8 mouse cellular contexts compared by ENCODE assay signal in the genomic region with DNA sequence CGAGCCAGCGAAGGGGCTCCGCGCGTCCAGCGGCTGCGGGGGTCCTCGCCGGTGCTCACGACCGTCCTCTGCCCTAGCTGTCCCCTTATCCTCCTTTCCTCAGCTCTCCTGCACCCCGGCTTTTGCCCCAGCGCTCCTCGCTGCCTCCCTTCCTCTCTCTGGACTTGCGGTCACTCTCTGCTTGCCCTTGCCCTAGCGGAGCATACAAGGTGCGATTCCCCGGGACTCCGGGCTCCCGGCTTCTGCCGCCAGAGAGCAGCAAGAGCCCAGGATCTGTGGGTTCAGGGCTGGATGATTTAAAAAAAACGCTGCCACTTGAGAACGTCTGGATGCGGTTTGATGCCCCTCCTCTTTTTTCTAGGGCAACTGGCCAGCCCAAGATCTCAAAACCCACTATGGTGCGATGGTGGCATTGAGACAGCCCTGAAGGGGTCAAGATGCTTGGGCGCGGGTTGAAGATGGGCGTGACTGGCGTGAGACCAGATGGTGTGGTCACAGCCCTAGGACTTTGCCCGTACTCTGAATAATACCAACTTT. TPM values are rescaled to one million over a fixed set of nuclear protein-coding genes. Genes with fewer than 3 reads are reported as not detected.
DNase-seq lines count a peak whose midpoint lies in the region; ATAC-seq and TF ChIP-seq lines count a peak whose summit lies in the region.

No protein-coding gene starts in this region.

- no peak overlapping the region for H3K27ac ChIP-seq in embryonic facial prominence, embryonic 14.5 days (replicated peaks; ENCODE audit: low read depth, low read length)
- H3K27ac ChIP-seq in kidney, adult 2 months (ENCODE audit: insufficient read depth, low read depth, low read length), result no peak overlapping the region
- H3K27ac ChIP-seq in limb, embryonic 13.5 days, result no peak overlapping the region
- no peak overlapping the region for H3K27ac ChIP-seq in midbrain, embryonic 14.5 days (replicated peaks; ENCODE audit: low read depth, low read length)

- no peaks in the 10 kb centered on the region for H3K9me3 ChIP-seq in embryonic facial prominence, embryonic 14.5 days (ENCODE audit: control insufficient read depth, low read length)
- H3K9me3 ChIP-seq in limb, embryonic 13.5 days, result no peaks in the 10 kb centered on the region
- H3K9me3 ChIP-seq in midbrain, embryonic 14.5 days (ENCODE audit: control insufficient read depth, low read length), result no peaks in the 10 kb centered on the region

- H3K4me2 ChIP-seq in embryonic facial prominence, embryonic 14.5 days (ENCODE audit: low read depth, low read length), result peak overlapping the region; percentile 90
- H3K4me2 ChIP-seq in limb, embryonic 13.5 days (replicated peaks), result peak overlapping the region; percentile 83
- H3K4me2 ChIP-seq in midbrain, embryonic 14.5 days (ENCODE audit: low read length), result peak overlapping the region; percentile 72

- no peaks in the 10 kb centered on the region for H3K36me3 ChIP-seq in embryonic facial prominence, embryonic 14.5 days (ENCODE audit: control insufficient read depth, insufficient read depth, low read length)
- no peaks in the 10 kb centered on the region for H3K36me3 ChIP-seq in kidney, adult 2 months (ENCODE audit: control insufficient read depth, insufficient read depth, low read length)
- no peaks in the 10 kb centered on the region for H3K36me3 ChIP-seq in limb, embryonic 13.5 days
- H3K36me3 ChIP-seq in midbrain, embryonic 14.5 days (ENCODE audit: control insufficient read depth, insufficient read depth, low read length), result no peaks in the 10 kb centered on the region

- TF ChIP-seq CTCF in kidney, adult 2 months (conservative IDR thresholded peaks at IDR 0.05; ENCODE audit: insufficient read depth, insufficient read length, low read depth, low read length), result peak; percentile 43

- ATAC-seq in embryonic facial prominence, embryonic 14.5 days (ENCODE audit: low read depth), result peak; percentile 74
- ATAC-seq in limb, embryonic 13.5 days (ENCODE audit: low FRiP score, low read depth), result peak; percentile 72
- peak; percentile 28; the same call in 1 of the 2 replicates for ATAC-seq in midbrain, embryonic 14.5 days (ENCODE audit: low FRiP score, low TSS enrichment)

- DNase-seq in layer of hippocampus, adult 11-12 months (ENCODE audit: low spot score), result peak; percentile 75
- DNase-seq in layer of hippocampus, adult 9-10 months (ENCODE audit: low spot score), result no peak
- peak; percentile 90 for DNase-seq in embryonic facial prominence, embryonic 14.5 days (ENCODE audit: low spot score)
- peak; percentile 50 for DNase-seq in heart, adult 8-10 months (ENCODE audit: low spot score)
- DNase-seq in kidney, adult 2 months, result peak; percentile 77
- DNase-seq in midbrain, embryonic 14.5 days, result peak; percentile 76
- peak; percentile 77 for DNase-seq in testis, postnatal 10 days (ENCODE audit: low spot score)

- H3K27me3 ChIP-seq in embryonic facial prominence, embryonic 14.5 days (replicated peaks; ENCODE audit: control insufficient read depth, insufficient read depth, low read length), result peaks cover 70% of the 10 kb centered on the region
- 0 out of 2 replicates have a peak, but pooled peaks cover 2% of the 10 kb centered on the region for H3K27me3 ChIP-seq in kidney, adult 2 months (replicated peaks; ENCODE audit: control insufficient read depth, insufficient read depth, low read length)
- H3K27me3 ChIP-seq in limb, embryonic 13.5 days, result peaks cover 87% of the 10 kb centered on the region
- H3K27me3 ChIP-seq in midbrain, embryonic 14.5 days (ENCODE audit: control insufficient read depth, insufficient read depth, low read length), result peaks cover 58% of the 10 kb centered on the region

- peak overlapping the region; percentile 54 for H3K4me3 ChIP-seq in embryonic facial prominence, embryonic 14.5 days (ENCODE audit: low read depth, low read length)
- H3K4me3 ChIP-seq in kidney, adult 2 months (ENCODE audit: insufficient read depth, low read depth, low read length), result peak overlapping the region; percentile 47; the same call in 1 of the 2 replicates
- H3K4me3 ChIP-seq in limb, embryonic 13.5 days, result peak overlapping the region; percentile 54
- peak overlapping the region; percentile 43 for H3K4me3 ChIP-seq in midbrain, embryonic 14.5 days (replicated peaks; ENCODE audit: low read depth, low read length)

- H3K4me1 ChIP-seq in embryonic facial prominence, embryonic 14.5 days (ENCODE audit: control insufficient read depth, insufficient read depth, low read length), result peaks cover 8% of the 10 kb centered on the region; the same call in 1 of the 2 replicates
- peaks cover 4% of the 10 kb centered on the region; the same call in 1 of the 2 replicates for H3K4me1 ChIP-seq in kidney, adult 2 months (ENCODE audit: control insufficient read depth, insufficient read depth, low read length)
- H3K4me1 ChIP-seq in limb, embryonic 13.5 days, result peaks cover 20% of the 10 kb centered on the region
- peaks cover 7% of the 10 kb centered on the region; the same call in 1 of the 2 replicates for H3K4me1 ChIP-seq in midbrain, embryonic 14.5 days (ENCODE audit: control insufficient read depth, insufficient read depth, low read length)

- no peak for TF ChIP-seq POLR2A in kidney, adult 2 months (IDR thresholded peaks at IDR 0.05; ENCODE audit: low read depth, low read length)

- 2% methylated on average over 17 of the region's 30 CpGs for WGBS in embryonic facial prominence, embryonic 14.5 days
- under 1% methylated on average over 30 of the region's 30 CpGs for WGBS in kidney, adult 2 months
- under 1% methylated on average over 25 of the region's 30 CpGs for WGBS in limb, embryonic 13.5 days
- under 1% methylated on average over 25 of the region's 30 CpGs for WGBS in midbrain, embryonic 14.5 days

- peak overlapping the region; percentile 62 for H3K9ac ChIP-seq in embryonic facial prominence, embryonic 14.5 days (ENCODE audit: low read depth, low read length)
- peak overlapping the region; percentile 60 for H3K9ac ChIP-seq in limb, embryonic 13.5 days
- peak overlapping the region; percentile 39; the same call in 1 of the 2 replicates for H3K9ac ChIP-seq in midbrain, embryonic 14.5 days (replicated peaks; ENCODE audit: low read length)

RNA-seq across cellular contexts. Expression of gene Adra1d, which starts 0.6 kb away (rescaled TPM):
- 1.6 TPM in 2 replicates for polyA plus RNA-seq in embryonic facial prominence, embryonic 14.5 days (2014; fragmentation: Nextera tagmentation; extraction: Ambion mirVana)
- 1 to 10 TPM; 2.7 to 5.5 (median 3.9) TPM for total RNA-seq in heart, adult 8-10 months (2022)
- 2.7 and 3.4 TPM in 2 replicates for polyA plus RNA-seq in kidney, adult 2 months (2012; rRNA removed)
- 0.17 and 0.38 TPM in 2 replicates for polyA plus RNA-seq in limb, embryonic 13.5 days (2015; fragmentation: Nextera tagmentation; extraction: Ambion mirVana)
- polyA plus RNA-seq in midbrain, embryonic 14.5 days (2014; fragmentation: Nextera tagmentation; extraction: Ambion mirVana), result not detected in 2 replicates
